Mouse (Mus musculus) midbrain, embryonic 15.5 days (tissue): ENCODE results near the gene Vipr2. TPM values are rescaled to one million over a fixed set of nuclear protein-coding genes. Genes with fewer than 3 reads are reported as not detected.

Experiments used
- ATAC-seq: fragments of 200-750 bp; cut with Nextera tagmentation; replicated peaks from 2 replicates; pipeline ENCODE4 v1.8.0; 2017; ENCODE audit warnings: moderate TSS enrichment
- H3K27ac ChIP-seq: fragments of 300-500 bp; sonication (generic); 2 replicates; pipeline ENCODE4 v1.5.1; 2015; ENCODE audit warnings: mild to moderate bottlenecking, inconsistent platforms
- H3K27me3 ChIP-seq: fragments of 300-500 bp; sonication (generic); replicated peaks from 2 replicates; pipeline ENCODE4 v1.6.1; 2015; ENCODE audit warnings: inconsistent platforms
- H3K36me3 ChIP-seq: fragments of 300-500 bp; sonication (generic); replicated peaks from 2 replicates; pipeline ENCODE4 v1.6.1; 2015; ENCODE audit warnings: inconsistent platforms
- H3K4me1 ChIP-seq: fragments of 300-500 bp; sonication (generic); 2 replicates; pipeline ENCODE4 v1.6.1; 2015; ENCODE audit warnings: inconsistent platforms
- H3K4me2 ChIP-seq: fragments of 300-500 bp; sonication (generic); 2 replicates; pipeline ENCODE4 v1.6.1; 2015; ENCODE audit warnings: inconsistent platforms, mild to moderate bottlenecking, moderate library complexity
- H3K4me3 ChIP-seq: fragments of 300-500 bp; sonication (generic); 2 replicates; pipeline ENCODE4 v1.5.1; 2015; ENCODE audit warnings: mild to moderate bottlenecking, inconsistent platforms
- H3K9ac ChIP-seq: fragments of 300-500 bp; sonication (generic); 2 replicates; pipeline ENCODE4 v1.6.1; 2015; ENCODE audit warnings: mild to moderate bottlenecking, inconsistent platforms
- H3K9me3 ChIP-seq: fragments of 300-500 bp; sonication (generic); 2 replicates; pipeline ENCODE4 v1.6.1; 2016; ENCODE audit warnings: inconsistent platforms
- WGBS: fragments of 180-500 bp; shearing (Covaris S2); methylation state at CpG from one replicate; pipeline ENCODE4 v1.1.7; 2015; ENCODE audit warnings: mixed read lengths; 5-methylcytosine and 5-hydroxymethylcytosine counted together
- microRNA-seq: library from miRNA; unstranded; fragments of <30 nt; microRNA quantifications from one replicate; pipeline ENCODE4, GENCODE M21; 2016
- polyA plus RNA-seq: library from polyadenylated mRNA; unstranded; fragments of >200 nt; fragmentation: Nextera tagmentation; extraction: Ambion mirVana; gene quantifications from 2 replicates; pipeline ENCODE4 v1.2.1, GENCODE M21; 2015

Gene Vipr2
- polyA plus RNA-seq, 1 experiment from 2014 or later: 0.45 TPM

DNA sequence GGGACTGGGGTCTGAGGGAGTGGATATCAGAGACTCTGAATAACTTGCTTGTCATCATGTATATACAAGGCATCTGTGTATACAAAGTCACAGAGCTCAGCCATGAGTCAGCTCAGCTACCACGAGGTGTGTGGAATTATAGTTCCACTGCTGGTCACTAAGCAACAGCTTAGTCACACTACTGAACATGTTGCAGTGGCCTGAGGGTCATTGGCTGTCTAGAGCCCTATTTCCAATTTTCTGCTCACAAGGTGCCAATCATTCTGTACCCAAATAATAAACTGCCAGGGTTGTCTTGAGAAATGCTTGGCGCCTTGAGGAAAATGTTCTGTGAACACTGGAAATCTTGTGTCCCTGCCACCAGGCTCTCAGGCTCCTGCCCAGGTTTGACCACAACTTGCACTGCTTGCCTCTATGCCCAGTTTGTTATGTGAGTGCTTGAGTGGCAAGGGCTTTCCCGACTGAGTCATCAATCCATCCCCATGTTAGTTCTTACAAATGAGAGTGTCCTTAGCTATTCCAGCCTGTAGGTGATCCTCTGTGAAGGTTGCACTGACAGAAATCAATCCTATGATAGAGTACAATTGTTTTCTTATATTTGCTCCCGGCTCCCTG, 104.0 kb downstream of the Vipr2 start:
- no peak for ATAC-seq

GRCm38 (mm10) chr12:116182376-116182775, 104.8 kb downstream of the Vipr2 start:
- Histone ChIP-seq H3K27ac (no peak overlapping the region), H3K4me3 (no peak overlapping the region), H3K4me2 (no peak overlapping the region), H3K4me1 (no peaks in the 10 kb centered on the region), H3K36me3 (no peaks in the 10 kb centered on the region), H3K9me3 (no peaks in the 10 kb centered on the region), H3K9ac (no peak overlapping the region), H3K27me3 (no peaks in the 10 kb centered on the region)
- ATAC-seq: no peak

More for the DNA sequence above, 104.0 kb downstream of the Vipr2 start:
- no peaks in the 10 kb centered on the region for H3K4me1 ChIP-seq
- no peak overlapping the region for H3K9ac ChIP-seq
- H3K4me3 ChIP-seq: no peak overlapping the region
- H3K27ac ChIP-seq: no peak overlapping the region
- H3K9me3 ChIP-seq: no peaks in the 10 kb centered on the region
- H3K36me3 ChIP-seq: no peaks in the 10 kb centered on the region
- no peaks in the 10 kb centered on the region for H3K27me3 ChIP-seq
- no peak overlapping the region for H3K4me2 ChIP-seq
- WGBS: 79% methylated on average over 4 of the region's 4 CpGs

- Histone ChIP-seq H3K36me3 (no peaks in the 10 kb centered on the region), H3K27me3 (no peaks in the 10 kb centered on the region), H3K9ac (no peak overlapping the region), H3K4me1 (no peaks in the 10 kb centered on the region), H3K4me3 (no peak overlapping the region), H3K9me3 (no peaks in the 10 kb centered on the region), H3K4me2 (no peak overlapping the region), H3K27ac (no peak overlapping the region)
- ATAC-seq: no peak
- WGBS: 82% methylated on average over 6 of the region's 6 CpGs
These were observed 105.8 kb downstream of the Vipr2 start for GRCm38 (mm10) chr12:116183212-116183935.

GRCm38 (mm10) chr12:116193952-116194351, 116.4 kb downstream of the Vipr2 start:
- H3K4me2 ChIP-seq: no peak overlapping the region
- 39% methylated on average over 6 of the region's 6 CpGs for WGBS
- no peak overlapping the region for H3K9ac ChIP-seq
- no peaks in the 10 kb centered on the region for H3K27me3 ChIP-seq
- H3K9me3 ChIP-seq: no peaks in the 10 kb centered on the region
- no peak overlapping the region for H3K27ac ChIP-seq
- no peak for ATAC-seq
- no peaks in the 10 kb centered on the region for H3K36me3 ChIP-seq
- H3K4me1 ChIP-seq: no peaks in the 10 kb centered on the region
- H3K4me3 ChIP-seq: no peak overlapping the region

DNA sequence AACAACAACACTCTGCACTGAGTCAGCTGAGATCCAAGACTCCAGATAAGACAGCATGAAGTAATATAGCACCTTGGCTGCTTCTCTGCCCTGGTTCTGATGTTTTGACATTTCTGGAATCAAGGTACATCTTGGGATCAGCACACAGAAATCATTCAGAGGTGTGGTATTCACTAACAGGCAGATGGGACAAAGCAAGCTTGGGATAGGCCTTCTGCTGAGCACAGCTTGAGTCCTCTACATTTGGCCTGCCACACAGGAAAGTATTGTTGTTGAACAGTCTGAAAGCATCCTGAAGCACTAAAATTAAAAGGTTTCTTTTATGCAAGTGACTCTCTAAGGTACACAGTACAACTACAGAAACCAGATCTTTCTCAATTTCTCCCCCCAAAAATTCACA, 117.1 kb downstream of the Vipr2 start:
- no peaks in the 10 kb centered on the region for H3K27me3 ChIP-seq
- no peaks in the 10 kb centered on the region for H3K36me3 ChIP-seq
- H3K9ac ChIP-seq: no peak overlapping the region
- H3K27ac ChIP-seq: no peak overlapping the region
- no peak overlapping the region for H3K4me2 ChIP-seq
- no peak for ATAC-seq
- no peaks in the 10 kb centered on the region for H3K9me3 ChIP-seq
- no peak overlapping the region for H3K4me3 ChIP-seq
- no peaks in the 10 kb centered on the region for H3K4me1 ChIP-seq

Small RNA genes within 50 kb of the gene (microRNA-seq; reads per million reads assigned to microRNA genes)
- gene Gm44372: not detected

Other genes starting within 250 kb of the Vipr2 start
- gene Zfp386, start 30.0 kb upstream of the Vipr2 start, polyA plus RNA-seq: 54.6 and 58.3 TPM in 2 replicates
- gene Wdr60, start 185.3 kb downstream of the Vipr2 start, polyA plus RNA-seq: 22.6 and 24.5 TPM in 2 replicates
- not detected in 2 replicates for gene Gm11027, start 197.7 kb downstream of the Vipr2 start, polyA plus RNA-seq
- gene Esyt2, start 203.5 kb downstream of the Vipr2 start, polyA plus RNA-seq: 11.4 and 12.1 TPM in 2 replicates